Mouse (Mus musculus): ENCODE measurements around the gene Sim2.

Sim2 gene

GRCm38 (mm10) chr16:94078318-94079074, 6.2 kb upstream of the Sim2 start:
- DNase-seq (ENCODE audit: low read depth, low spot score), result no peak

GRCm38 (mm10) chr16:94079075-94079855, 5.5 kb upstream of the Sim2 start:
- DNase-seq (ENCODE audit: low read depth, low spot score), result no peak

- no peak for DNase-seq (ENCODE audit: low read depth, low spot score)
These were observed 4.7 kb upstream of the Sim2 start for GRCm38 (mm10) chr16:94079856-94080555.

GRCm38 (mm10) chr16:94081596-94081995, 3.1 kb upstream of the Sim2 start:
- DNase-seq (ENCODE audit: low read depth, low spot score), result no peak

- DNase-seq (ENCODE audit: low read depth, low spot score), result no peak
These were observed 2.6 kb upstream of the Sim2 start for GRCm38 (mm10) chr16:94081996-94082708.

- no peak for DNase-seq (ENCODE audit: low read depth, low spot score)
These were observed 1.5 kb upstream of the Sim2 start for GRCm38 (mm10) chr16:94082960-94083847.

GRCm38 (mm10) chr16:94083848-94084525, 744 bp upstream of the Sim2 start:
- no peak for DNase-seq (ENCODE audit: low read depth, low spot score)

GRCm38 (mm10) chr16:94085603-94086285, 1.0 kb downstream of the Sim2 start:
- no peak for DNase-seq (ENCODE audit: low read depth, low spot score)

GRCm38 (mm10) chr16:94086701-94087569, 2.2 kb downstream of the Sim2 start:
- DNase-seq (ENCODE audit: low read depth, low spot score), result no peak

GRCm38 (mm10) chr16:94087570-94088225, 3.0 kb downstream of the Sim2 start:
- no peak for DNase-seq (ENCODE audit: low read depth, low spot score)

- DNase-seq (ENCODE audit: low read depth, low spot score), result no peak
These were observed 3.6 kb downstream of the Sim2 start for GRCm38 (mm10) chr16:94088226-94088748.

- no peak for DNase-seq (ENCODE audit: low read depth, low spot score)
These were observed 4.3 kb downstream of the Sim2 start for GRCm38 (mm10) chr16:94088819-94089692.

GRCm38 (mm10) chr16:94092511-94093150, 7.9 kb downstream of the Sim2 start:
- no peak for DNase-seq (ENCODE audit: low read depth, low spot score)

GRCm38 (mm10) chr16:94093151-94093863, 8.6 kb downstream of the Sim2 start:
- DNase-seq (ENCODE audit: low read depth, low spot score), result no peak

GRCm38 (mm10) chr16:94094251-94095108, 9.7 kb downstream of the Sim2 start:
- no peak for DNase-seq (ENCODE audit: low read depth, low spot score)

All from retina, postnatal 7 days (tissue).